Mouse (Mus musculus): ENCODE measurements around the gene Klk15. TPM values are rescaled to one million over a fixed set of nuclear protein-coding genes. Genes with fewer than 3 reads are reported as not detected.
"Not testable (repeated sequence)": the region's sequence is repeated elsewhere in the genome, so short reads cannot be mapped to it uniquely, and the experiment has no call there.

Klk15 gene
- polyA plus RNA-seq, 1 experiment from 2014 or later = not detected

- Histone ChIP-seq H3K27ac (no peak overlapping the region), H3K4me3 (replicated peaks) (no peak overlapping the region), H3K9ac (replicated peaks) (no peak overlapping the region), H3K36me3 (no peaks in the 10 kb centered on the region), H3K9me3 (no peaks in the 10 kb centered on the region), H3K27me3 (no peaks in the 10 kb centered on the region), H3K4me2 (replicated peaks) (no peak overlapping the region), H3K4me1 (replicated peaks) (no peaks in the 10 kb centered on the region)
- 75% methylated on average over 4 of the region's 4 CpGs for WGBS
- no peak for ATAC-seq
Measured at GRCm38 (mm10) chr7:43932337-43932736, 1.2 kb upstream of the Klk15 start.

- Histone ChIP-seq H3K4me2 (replicated peaks) (no peak overlapping the region), H3K4me1 (replicated peaks) (no peaks in the 10 kb centered on the region), H3K27me3 (no peaks in the 10 kb centered on the region), H3K9me3 (no peaks in the 10 kb centered on the region), H3K4me3 (replicated peaks) (no peak overlapping the region), H3K9ac (replicated peaks) (no peak overlapping the region), H3K36me3 (no peaks in the 10 kb centered on the region), H3K27ac (no peak overlapping the region)
- WGBS = 64% methylated on average over 3 of the region's 3 CpGs
- no peak for ATAC-seq
Measured at GRCm38 (mm10) chr7:43934747-43935146, 1.2 kb downstream of the Klk15 start.

- 89% methylated on average over 14 of the region's 14 CpGs for WGBS
- no peaks in the 10 kb centered on the region for H3K27me3 ChIP-seq
- no peak for ATAC-seq
- H3K36me3 ChIP-seq = no peaks in the 10 kb centered on the region
- H3K4me2 ChIP-seq (replicated peaks) = no peak overlapping the region
- no peak overlapping the region for H3K4me3 ChIP-seq (replicated peaks)
- no peaks in the 10 kb centered on the region for H3K4me1 ChIP-seq (replicated peaks)
- no peak overlapping the region for H3K9ac ChIP-seq (replicated peaks)
- H3K9me3 ChIP-seq = no peaks in the 10 kb centered on the region
- H3K27ac ChIP-seq = no peak overlapping the region
Measured at GRCm38 (mm10) chr7:43936551-43936950, 3.0 kb downstream of the Klk15 start.

GRCm38 (mm10) chr7:43942293-43942692, 8.8 kb downstream of the Klk15 start:
- not testable (repeated sequence) for H3K36me3 ChIP-seq; H3K4me3 ChIP-seq (replicated peaks); H3K9me3 ChIP-seq; H3K9ac ChIP-seq (replicated peaks); ATAC-seq; H3K4me1 ChIP-seq (replicated peaks); H3K4me2 ChIP-seq (replicated peaks); H3K27ac ChIP-seq; H3K27me3 ChIP-seq
- 58% methylated on average over 3 of the region's 3 CpGs for WGBS

GRCm38 (mm10) chr7:43944727-43945264, 11.3 kb downstream of the Klk15 start:
- Histone ChIP-seq H3K4me2 (replicated peaks) (no peak overlapping the region), H3K9ac (replicated peaks) (no peak overlapping the region), H3K4me3 (replicated peaks) (no peak overlapping the region), H3K36me3 (no peaks in the 10 kb centered on the region), H3K4me1 (replicated peaks) (no peaks in the 10 kb centered on the region), H3K27me3 (no peaks in the 10 kb centered on the region), H3K9me3 (no peaks in the 10 kb centered on the region), H3K27ac (no peak overlapping the region)
- no peak for ATAC-seq
- WGBS = 89% methylated on average over 3 of the region's 3 CpGs

GRCm38 (mm10) chr7:43950364-43950763, 16.8 kb downstream of the Klk15 start, which contains the start of gene Klk1b8:
Gene Klk1b8 (plus strand): TSS chr7:43950664.
- no peak within 1 kb of the TSS for H3K9ac ChIP-seq (replicated peaks)
- WGBS = 83% methylated on average over 2 of the region's 2 CpGs
- H3K4me3 ChIP-seq (replicated peaks) = no peak within 1 kb of the TSS
- H3K36me3 ChIP-seq = no peaks in the 10 kb centered on the region
- no peaks in the 10 kb centered on the region for H3K4me1 ChIP-seq (replicated peaks)
- H3K4me2 ChIP-seq (replicated peaks) = no peak within 1 kb of the TSS
- H3K27me3 ChIP-seq = no peaks in the 10 kb centered on the region
- H3K9me3 ChIP-seq = no peaks in the 10 kb centered on the region
- no peak for ATAC-seq
- H3K27ac ChIP-seq = no peak within 1 kb of the TSS

GRCm38 (mm10) chr7:43952703-43953102, 19.2 kb downstream of the Klk15 start:
- Histone ChIP-seq H3K9me3 (no peaks in the 10 kb centered on the region), H3K36me3 (no peaks in the 10 kb centered on the region), H3K4me3 (replicated peaks) (no peak overlapping the region), H3K9ac (replicated peaks) (no peak overlapping the region), H3K4me2 (replicated peaks) (no peak overlapping the region), H3K4me1 (replicated peaks) (no peaks in the 10 kb centered on the region), H3K27ac (no peak overlapping the region), H3K27me3 (no peaks in the 10 kb centered on the region)
- 66% methylated on average over 4 of the region's 4 CpGs for WGBS
- no peak for ATAC-seq

- Histone ChIP-seq H3K4me3 (replicated peaks) (no peak within 1 kb of the TSS), H3K36me3 (no peaks in the 10 kb centered on the region), H3K9me3 (no peaks in the 10 kb centered on the region), H3K27me3 (no peaks in the 10 kb centered on the region), H3K4me2 (replicated peaks) (no peak within 1 kb of the TSS), H3K27ac (no peak within 1 kb of the TSS), H3K9ac (replicated peaks) (no peak within 1 kb of the TSS), H3K4me1 (replicated peaks) (no peaks in the 10 kb centered on the region)
- 58% methylated on average over 3 of the region's 3 CpGs for WGBS
- no peak for ATAC-seq
Measured at GRCm38 (mm10) chr7:43966451-43966850, 32.9 kb downstream of the Klk15 start, which contains the start of gene Klk1b1. Gene Klk1b1 (plus strand): TSS chr7:43966751.

GRCm38 (mm10) chr7:43967058-43967457, 33.5 kb downstream of the Klk15 start:
- no peaks in the 10 kb centered on the region for H3K9me3 ChIP-seq
- no peaks in the 10 kb centered on the region for H3K36me3 ChIP-seq
- WGBS = 84% methylated on average over 3 of the region's 3 CpGs
- H3K27me3 ChIP-seq = no peaks in the 10 kb centered on the region
- no peaks in the 10 kb centered on the region for H3K4me1 ChIP-seq (replicated peaks)
- no peak overlapping the region for H3K4me2 ChIP-seq (replicated peaks)
- no peak for ATAC-seq
- no peak overlapping the region for H3K27ac ChIP-seq
- H3K4me3 ChIP-seq (replicated peaks) = no peak overlapping the region
- H3K9ac ChIP-seq (replicated peaks) = no peak overlapping the region

- no peak overlapping the region for H3K27ac ChIP-seq
- WGBS = 93% methylated on average over 2 of the region's 2 CpGs
- no peaks in the 10 kb centered on the region for H3K27me3 ChIP-seq
- no peaks in the 10 kb centered on the region for H3K36me3 ChIP-seq
- H3K4me2 ChIP-seq (replicated peaks) = no peak overlapping the region
- H3K4me1 ChIP-seq (replicated peaks) = no peaks in the 10 kb centered on the region
- H3K9me3 ChIP-seq = no peaks in the 10 kb centered on the region
- no peak for ATAC-seq
- no peak overlapping the region for H3K4me3 ChIP-seq (replicated peaks)
- H3K9ac ChIP-seq (replicated peaks) = no peak overlapping the region
Measured at GRCm38 (mm10) chr7:43967612-43968011, 34.1 kb downstream of the Klk15 start.

- H3K27ac ChIP-seq; ATAC-seq; H3K9me3 ChIP-seq; H3K4me3 ChIP-seq (replicated peaks); H3K4me2 ChIP-seq (replicated peaks); H3K36me3 ChIP-seq; H3K4me1 ChIP-seq (replicated peaks); H3K9ac ChIP-seq (replicated peaks); H3K27me3 ChIP-seq: not testable (repeated sequence)
- 77% methylated on average over 1 of the region's 1 CpGs for WGBS
Measured at GRCm38 (mm10) chr7:43975761-43976160, 42.2 kb downstream of the Klk15 start, which contains the start of gene Klk1b9. Gene Klk1b9 (plus strand): TSS chr7:43976061.

- Histone ChIP-seq H3K9ac (replicated peaks) (no peak overlapping the region), H3K36me3 (no peaks in the 10 kb centered on the region), H3K27me3 (no peaks in the 10 kb centered on the region), H3K27ac (no peak overlapping the region), H3K4me2 (replicated peaks) (no peak overlapping the region), H3K9me3 (no peaks in the 10 kb centered on the region), H3K4me1 (replicated peaks) (no peaks in the 10 kb centered on the region), H3K4me3 (replicated peaks) (no peak overlapping the region)
- no peak for ATAC-seq
Measured at GRCm38 (mm10) chr7:43985657-43986056, 52.1 kb downstream of the Klk15 start.
